Mouse (Mus musculus) heart, adult 8-10 months (tissue): ENCODE measurements at regions not wholly inside any gene's neighbourhood (a gene's known extent, or its start where the extent isn't known, plus 50 kb on each side); places are given as distances from the start of the nearest gene placed in this dataset.
A peak's percentile ranks its signal among the peaks of the same experiment; 100 is the strongest.

Experiments
- DNase-seq: peaks from one replicate; pipeline ENCODE4 v3.0.0; 2022; ENCODE audit warnings: low spot score

DNA sequence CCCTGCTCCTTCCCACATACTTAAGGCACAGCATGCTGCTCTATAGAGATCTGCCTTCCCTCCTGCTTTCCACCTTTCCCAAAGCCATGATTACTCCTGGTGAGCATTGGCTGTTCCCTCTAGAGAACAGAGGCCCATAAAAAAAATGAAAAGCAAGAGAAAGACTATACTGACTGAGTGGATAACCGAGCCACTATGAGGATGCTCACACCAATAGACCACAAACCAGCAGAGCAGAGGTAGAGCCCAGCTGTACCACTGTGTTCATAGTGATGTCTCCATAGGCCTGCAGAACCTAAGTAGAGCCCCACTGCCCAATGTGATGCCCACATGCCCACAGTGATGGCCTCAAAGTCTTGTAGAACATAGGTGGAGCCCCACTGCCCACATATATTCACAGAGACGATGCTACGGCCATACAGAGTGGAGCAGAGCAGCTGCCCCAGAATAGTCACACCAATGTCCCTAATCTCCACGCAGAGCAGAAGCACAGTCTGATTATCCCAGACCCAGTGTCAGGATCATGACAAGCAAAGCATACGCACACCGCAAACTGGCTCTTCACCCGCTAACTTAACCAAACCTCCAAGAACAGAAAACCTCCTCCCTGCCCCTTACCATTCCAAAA lies 174.8 kb upstream of the Nr4a3 start:
- no peak for DNase-seq

DNA sequence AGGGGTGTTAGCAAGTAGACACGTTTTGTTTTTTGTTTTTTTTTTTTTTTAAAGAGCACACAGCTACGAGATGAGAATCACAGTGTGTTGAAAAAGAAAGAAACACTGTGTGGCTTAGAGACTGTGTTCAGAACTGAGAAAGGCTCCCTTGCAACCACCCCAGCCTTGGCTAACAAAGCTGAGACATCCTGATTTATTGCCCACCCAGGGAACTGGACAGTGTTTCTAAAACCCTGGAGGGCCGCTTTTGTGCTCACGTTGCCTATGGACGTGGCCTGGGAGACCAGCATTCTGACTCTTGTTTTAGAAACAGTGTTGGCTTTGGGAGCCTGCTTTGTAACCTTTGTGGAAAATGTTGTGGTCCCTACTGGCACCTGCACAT lies 174.3 kb upstream of the Nr4a3 start:
- DNase-seq: no peak

DNA sequence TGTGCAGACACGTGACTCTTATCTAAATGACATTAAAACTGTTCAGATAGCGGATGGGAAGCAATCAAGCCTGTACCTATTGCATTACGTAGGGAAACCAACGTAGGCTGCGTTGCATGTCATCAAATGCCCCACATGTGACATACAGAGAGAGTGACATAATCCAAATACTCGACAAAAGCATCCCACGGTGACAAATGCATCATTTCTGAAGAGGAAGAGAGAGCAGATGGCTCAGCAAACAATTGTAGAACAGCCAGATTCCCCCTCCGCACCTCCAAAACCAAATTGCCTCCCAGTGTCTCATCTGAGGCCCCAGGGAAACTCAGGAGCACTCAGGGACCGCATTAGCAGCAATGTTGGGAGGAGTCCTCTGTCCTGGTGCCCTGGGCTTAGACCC lies 163.4 kb upstream of the Nr4a3 start:
- no peak for DNase-seq

DNA sequence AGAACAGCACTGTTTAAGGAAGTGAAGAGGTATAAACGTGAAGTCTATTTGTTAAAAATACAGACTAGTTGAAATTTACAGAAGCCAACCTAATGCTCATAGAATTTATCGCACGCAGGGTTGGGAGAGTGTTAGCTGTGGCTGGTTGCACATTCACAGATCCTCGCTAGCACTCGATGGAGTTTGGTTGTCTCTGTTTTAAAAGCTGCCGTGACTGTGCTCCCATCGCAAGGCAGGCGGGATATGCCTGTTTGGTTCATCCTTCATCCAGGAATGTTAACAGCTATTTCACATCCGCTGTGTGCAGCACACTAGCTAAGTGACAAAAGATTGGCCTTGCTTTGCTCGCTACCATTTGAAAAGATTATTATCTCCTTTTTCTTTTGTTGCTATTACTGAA lies 162.9 kb upstream of the Nr4a3 start:
- no peak for DNase-seq

DNA sequence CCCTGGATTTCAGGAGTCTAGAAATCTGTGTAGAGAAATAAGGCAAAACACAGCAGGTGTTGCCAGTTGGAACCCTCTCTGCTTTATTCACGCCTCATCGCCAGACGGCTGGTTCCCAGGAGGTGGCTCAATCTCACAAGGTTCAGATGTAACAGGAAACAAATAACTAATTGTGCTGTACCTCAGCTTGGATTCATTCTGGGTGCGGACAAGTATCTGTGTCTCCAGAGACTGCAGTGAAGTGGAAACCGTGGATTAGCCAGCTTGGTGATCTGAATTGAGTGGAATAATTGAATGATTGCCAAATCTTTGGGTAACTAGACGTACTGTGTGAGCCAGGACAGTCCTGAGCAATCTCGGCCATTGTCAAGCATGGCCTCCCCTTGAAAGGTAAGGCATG lies 145.4 kb upstream of the Nr4a3 start:
- no peak for DNase-seq

DNA sequence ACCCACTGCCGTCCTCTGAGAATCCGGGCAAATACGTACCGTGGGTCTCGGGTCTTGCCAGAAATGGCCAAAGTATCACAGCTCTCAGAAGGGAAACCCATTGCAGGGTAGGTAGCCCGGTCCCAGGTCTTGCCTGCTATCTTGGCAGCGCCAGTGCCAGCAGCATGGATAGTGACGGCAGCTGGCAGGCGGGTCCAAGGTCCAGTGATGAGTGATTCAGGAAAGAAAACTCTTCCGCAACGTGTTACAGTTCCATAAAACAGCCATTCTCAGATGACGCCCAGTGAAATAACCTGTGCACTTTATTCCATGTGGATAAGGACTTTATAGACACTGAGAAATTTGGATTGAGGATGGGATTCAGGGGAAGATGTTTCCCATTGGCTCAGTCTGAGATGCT lies 142.2 kb upstream of the Nr4a3 start:
- no peak for DNase-seq

DNA sequence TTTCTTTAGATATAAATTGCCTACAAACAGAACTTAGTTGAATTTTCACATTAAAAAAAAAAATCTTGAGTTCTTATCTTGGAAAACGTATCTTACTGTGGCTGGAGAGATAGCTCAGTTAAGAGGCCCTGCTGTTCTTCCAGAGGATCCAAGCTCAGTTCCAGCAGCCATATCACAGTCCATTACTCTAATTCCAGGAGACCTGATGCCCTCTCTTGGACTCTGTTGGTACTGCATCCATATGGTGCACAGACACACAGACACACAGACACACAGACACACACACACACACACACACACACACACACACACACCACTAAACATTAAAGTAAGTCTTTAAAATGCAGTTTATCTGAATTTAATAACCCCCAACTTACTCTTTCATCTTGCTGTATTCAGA lies 132.7 kb upstream of the Nr4a3 start:
- DNase-seq: no peak

DNA sequence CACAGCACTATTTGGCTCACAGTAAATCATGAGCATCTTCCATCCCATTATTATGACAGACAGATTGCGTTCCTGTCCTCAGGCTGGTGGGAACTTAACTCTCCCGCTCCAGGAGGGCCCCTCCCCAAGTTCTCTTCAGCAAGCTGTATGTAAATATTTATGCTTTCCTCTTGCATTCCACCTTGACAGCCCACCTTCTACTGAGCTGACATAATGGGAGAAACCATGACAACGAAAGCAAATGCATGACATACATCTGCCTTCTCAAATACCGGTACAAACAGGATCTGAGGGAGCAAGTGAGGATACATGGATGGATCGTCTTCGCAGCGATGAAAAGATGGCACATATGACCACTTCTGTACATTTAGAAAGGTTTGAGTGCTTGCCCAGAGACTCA lies 125.4 kb upstream of the Nr4a3 start:
- no peak for DNase-seq

DNA sequence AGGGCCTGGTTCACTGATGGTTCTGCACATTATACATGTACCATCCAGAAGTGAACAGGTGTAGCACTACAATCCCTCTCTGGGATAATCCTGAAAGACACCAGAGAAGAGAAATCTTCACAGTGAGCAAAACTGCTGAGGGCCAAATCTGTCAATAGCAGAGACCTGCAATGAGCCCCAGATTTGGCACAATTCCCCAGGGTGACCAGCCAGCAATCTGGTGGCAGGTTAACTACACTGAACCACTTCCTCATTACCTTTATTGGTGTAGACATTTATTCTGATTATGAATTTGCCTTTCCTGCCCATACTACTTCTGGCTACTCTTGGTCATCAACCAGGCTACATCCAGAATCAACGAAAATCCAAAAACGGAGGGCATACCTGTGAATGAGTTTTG lies 113.5 kb upstream of the Nr4a3 start:
- DNase-seq: no peak

DNA sequence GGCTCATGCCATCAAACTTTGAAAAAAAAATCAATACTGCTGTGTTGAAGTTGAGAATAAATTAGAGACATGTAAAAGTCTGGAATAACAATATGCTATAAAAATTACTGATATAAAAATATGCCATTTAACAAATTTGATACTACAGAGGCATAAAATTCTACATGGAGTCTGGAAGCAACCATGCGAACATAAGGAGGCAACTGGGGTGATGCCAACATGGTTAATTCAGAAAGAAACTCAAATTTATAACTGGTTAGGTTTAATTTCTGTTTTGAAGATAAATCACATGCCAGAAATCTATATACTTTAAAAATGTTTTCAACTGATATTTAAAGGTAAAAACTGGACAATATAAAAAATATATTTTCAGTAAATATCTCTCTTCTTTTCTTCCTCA lies 111.4 kb upstream of the Nr4a3 start:
- DNase-seq: no peak

DNA sequence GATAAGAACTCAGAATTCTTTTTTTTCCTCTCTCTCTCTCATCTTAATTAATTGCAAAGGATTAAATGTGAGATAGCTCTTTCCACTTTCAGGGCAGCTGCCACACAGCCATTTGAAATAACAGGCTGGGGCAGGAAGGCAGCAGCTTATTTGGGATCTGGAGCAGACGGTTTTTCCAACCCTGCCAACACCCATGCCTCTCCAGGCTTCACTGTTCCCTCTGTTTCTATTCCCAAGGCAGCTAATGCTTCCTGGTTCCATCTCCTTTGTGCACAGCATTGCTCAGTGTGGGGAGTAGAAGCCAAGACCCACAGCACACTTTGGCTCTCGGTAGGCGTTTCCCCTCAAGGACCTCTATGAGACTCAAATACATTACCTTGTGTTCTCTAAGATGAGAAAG lies 109.4 kb upstream of the Nr4a3 start:
- DNase-seq: no peak

DNA sequence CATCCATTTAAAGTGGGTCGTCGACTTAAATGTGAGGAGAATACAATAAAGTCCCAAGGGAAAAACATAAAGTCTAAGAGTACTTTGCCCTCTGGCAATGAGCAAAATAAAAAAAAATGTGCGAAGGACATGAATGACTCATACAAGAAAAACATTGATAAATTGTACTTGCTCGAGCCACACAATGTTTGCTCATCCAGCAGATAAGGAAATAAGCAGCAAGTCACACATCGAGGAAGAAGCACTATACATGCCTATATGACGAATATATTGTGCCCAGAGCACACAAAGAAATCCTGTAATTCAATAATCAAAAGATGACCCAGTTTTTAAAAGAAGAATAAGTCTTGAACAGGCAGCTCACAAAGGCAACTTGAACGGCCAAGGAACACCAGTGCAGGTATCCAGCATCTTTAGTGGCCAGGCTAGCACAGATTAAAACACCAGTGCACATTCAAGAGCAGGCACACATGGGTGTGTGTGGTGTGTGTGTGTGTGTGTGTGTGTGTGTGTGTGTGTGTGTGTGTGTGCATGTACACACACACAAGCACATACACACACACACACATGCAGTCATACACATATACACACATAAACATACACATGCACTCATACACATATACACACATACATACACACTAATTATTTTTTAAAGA lies 108.4 kb upstream of the Nr4a3 start:
- DNase-seq: no peak

DNA sequence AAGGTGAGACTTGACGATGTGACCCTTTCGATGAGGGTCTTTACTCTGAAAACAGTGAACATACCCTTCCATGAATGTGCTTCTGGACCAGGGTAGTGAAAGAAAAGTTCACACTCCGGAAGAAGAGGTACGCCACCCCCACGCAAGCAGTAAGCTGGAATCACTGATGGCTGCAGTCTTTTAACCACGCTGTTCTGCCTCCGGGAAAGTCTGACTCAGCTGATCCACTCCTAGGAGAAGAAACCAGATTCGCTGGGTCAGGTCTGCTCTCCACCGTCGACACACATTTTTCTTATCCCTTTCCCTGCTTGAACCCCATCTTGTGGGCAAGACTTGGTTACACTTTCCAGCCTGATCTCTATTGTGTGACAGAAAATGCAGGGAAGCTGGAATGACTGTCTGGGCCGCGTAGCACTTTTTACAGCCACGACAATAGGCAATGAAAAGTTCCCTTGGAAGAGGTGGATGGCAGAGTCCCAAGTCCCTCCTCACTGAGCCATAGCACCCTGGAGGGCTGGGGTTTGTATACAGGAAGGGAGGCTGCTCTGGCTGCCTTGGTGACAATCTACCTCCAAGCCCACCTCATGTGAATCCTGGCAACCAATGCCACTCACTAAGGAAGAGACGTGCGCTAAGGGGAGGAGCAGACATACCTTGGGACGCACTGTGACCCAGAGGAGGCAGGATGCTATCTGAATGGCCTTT lies 96.9 kb upstream of the Nr4a3 start:
- DNase-seq: peak; percentile 77

DNA sequence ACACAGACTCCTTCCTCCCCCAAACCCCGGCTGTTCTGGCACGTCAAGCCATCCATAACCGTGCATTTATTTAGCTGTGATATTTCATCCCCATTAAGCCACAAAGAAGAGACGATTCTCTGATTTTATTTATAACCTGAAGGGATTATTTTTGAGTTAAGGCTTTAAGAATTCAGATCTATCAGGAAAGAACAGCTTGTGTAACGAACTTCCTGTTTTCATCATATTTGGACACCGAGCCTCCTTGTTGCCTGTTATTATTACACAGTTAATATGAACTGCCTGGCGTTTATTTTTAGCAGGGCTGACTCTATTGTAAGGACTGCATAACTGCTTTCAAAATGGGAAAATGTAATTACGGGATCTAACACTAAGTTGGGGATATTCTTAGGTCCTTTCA lies 96.2 kb upstream of the Nr4a3 start:
- peak; percentile 63 for DNase-seq

DNA sequence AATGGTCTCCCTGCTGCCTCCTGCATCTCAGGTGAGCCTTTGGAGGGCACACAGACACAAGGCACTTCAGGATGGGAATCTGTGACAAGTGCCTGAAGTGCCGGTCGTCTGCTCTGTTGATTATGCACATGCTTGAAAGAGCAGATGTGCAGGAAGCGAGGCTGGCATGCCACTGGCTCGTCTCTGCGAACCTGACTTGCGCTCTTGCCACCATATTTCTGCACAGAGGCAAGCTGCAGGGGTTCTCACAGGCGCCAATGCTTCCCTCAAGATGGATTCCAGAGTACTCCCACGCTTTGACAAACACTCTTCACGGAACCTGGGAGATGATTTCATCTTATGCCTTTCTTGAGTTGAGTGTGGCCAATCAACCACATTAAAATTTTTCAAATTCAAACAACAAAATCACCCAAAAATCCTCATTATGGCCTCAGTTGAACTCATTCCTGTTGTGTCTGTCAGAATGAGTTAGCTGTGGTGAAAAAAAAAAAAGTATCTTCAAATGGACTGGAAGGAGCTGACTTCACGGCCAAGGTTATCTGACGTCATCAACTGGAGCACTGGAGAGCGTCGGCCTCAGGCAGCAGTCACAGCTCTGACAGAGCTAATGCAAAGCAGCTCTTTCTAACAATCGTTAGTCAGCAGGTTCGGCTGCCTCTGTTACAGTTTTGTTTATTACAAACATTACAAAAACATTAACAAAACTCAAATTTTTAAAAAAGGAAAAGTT lies 90.2 kb upstream of the Nr4a3 start:
- no peak for DNase-seq

DNA sequence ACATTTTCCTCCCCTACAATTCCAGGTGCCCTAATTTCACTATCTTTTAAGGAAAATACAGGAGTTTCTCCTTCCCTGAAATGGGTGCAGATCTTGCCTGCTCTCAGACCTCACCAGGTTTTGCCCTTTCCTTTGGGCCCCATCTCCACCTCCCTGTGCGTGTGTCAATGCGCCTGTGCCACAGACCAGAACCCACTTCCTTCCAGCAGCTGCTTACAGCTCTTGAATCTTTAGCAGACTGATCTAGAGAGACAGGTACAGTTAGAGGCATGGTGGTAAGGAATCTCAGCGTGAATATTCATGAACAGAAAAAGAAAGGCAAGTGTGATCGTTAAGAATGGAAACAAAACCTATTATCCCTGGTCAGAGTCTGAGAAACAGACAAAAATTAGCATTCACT lies 80.3 kb upstream of the Nr4a3 start:
- DNase-seq: no peak

DNA sequence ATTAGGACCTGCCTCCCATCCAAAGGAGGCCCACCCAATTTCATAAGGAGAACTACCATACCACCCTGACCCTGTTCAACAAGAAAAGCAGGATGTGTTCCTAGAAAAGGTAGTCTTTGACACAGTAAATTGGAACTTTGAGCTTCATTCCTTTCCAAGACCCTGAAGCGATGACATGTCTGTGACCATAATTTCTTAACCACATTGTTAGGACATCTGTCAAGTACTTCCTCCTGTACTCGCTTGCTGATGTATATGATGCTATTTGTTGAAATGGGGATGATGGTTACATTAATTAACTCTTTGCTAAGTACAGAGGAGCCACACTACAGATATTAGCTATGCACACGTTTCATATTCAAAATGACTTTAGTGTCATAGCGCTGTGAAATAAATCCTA lies 73.1 kb upstream of the Nr4a3 start:
- no peak for DNase-seq

DNA sequence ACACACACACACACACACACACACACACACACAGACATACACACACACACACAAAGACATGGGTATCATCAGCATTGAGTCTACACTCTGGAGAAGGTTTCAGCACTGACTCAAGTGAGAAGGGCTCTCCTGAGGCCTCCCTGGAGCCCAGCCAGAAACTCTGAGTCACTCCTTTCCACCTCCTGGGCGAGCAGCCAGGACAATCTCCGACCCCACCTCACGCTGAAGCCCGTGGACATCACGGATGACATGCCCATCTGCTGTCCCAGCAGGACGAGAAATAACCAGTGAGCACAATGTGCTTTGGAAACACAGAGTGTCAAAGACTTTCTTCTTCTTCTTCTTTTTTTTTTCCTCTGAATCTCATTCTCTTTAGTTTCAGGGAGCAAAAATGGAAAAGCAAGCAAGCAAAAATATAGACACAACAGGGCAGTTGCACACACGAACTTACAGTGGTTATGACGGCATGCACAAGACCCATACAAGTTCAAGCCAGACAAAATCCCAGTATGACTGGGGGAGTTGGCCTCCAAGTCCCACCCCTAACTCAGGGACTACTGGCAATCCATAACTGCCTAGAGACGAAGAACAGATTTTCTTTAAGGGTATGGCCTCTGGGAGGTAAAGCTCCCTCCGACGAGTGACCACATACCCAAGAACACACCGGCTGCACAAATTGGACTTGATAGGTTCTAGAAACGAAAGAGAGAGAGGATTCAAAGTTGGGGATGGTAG lies 65.2 kb upstream of the Nr4a3 start:
- DNase-seq: peak; percentile 40
